ENCODE assay signal across 8 mouse cellular contexts in the genomic region with DNA sequence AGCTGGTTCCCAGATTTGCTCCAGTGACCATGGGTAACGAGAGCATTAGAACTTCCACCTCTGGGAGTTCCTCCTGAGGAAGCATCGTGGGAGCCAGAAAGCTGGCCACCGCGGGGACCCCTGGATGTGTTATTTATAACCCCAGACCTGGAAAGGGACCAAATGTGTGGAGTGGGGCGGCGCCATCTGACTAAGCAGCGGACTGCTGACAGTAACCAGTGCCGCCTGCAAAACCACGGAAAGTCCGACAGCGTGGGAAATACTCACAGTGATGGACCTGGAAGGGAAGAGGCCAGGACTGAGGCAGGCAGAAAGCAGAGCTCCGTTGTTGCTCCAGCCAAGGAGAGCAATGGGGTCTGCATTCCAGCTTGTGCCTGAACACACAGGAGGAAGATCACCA. TPM values are rescaled to one million over a fixed set of nuclear protein-coding genes. Genes with fewer than 3 reads are reported as not detected.
DNase-seq lines count a peak whose midpoint lies in the region; ATAC-seq and TF ChIP-seq lines count a peak whose summit lies in the region.

A gene (minus strand): TSS at position 389 of the 400 bp plus-strand sequence.

- no peak for TF ChIP-seq EP300 in heart, postnatal 0 days (IDR thresholded peaks at IDR 0.05; ENCODE audit: low read depth)

- H3K27ac ChIP-seq in heart, postnatal 0 days (ENCODE audit: low read depth) = peak within 1 kb of the TSS; percentile 71

- H3K4me3 ChIP-seq in heart, postnatal 0 days (ENCODE audit: low read depth, low read length) = peak within 1 kb of the TSS; percentile 8

- peak; percentile 40 for DNase-seq in thymus, postnatal 14 days
- DNase-seq in thymus, postnatal 25 days = no peak
- DNase-seq in fibroblast of lung, adult 2 months (ENCODE audit: low read depth) = peak; percentile 92
- DNase-seq in heart, postnatal 0 days (ENCODE audit: low spot score) = peak; percentile 83
- peak; percentile 82 for DNase-seq in kidney, postnatal 10 days
- peak; percentile 47 for DNase-seq in mesoderm, embryonic 11.5 days (ENCODE audit: low read depth, low spot score)
- DNase-seq in spleen, postnatal 36 days (ENCODE audit: low spot score in 2 of 2) = no peak
- no peak for DNase-seq in spleen, postnatal 10 days (ENCODE audit: low spot score in 2 of 2)

- H3K27me3 ChIP-seq in heart, postnatal 0 days (ENCODE audit: control insufficient read depth, insufficient read depth, low read length) = no peaks in the 10 kb centered on the region

- under 1% methylated on average over 12 of the region's 12 CpGs for WGBS in heart, postnatal 0 days

- no peaks in the 10 kb centered on the region for H3K9me3 ChIP-seq in heart, postnatal 0 days (replicated peaks; ENCODE audit: control insufficient read depth, low read length)

- peaks cover 28% of the 10 kb centered on the region for H3K4me1 ChIP-seq in heart, postnatal 0 days (ENCODE audit: control insufficient read depth, insufficient read depth)

- ATAC-seq in heart, postnatal 0 days (ENCODE audit: insufficient read depth, low read depth) = peak; percentile 84

- H3K9ac ChIP-seq in heart, postnatal 0 days (replicated peaks; ENCODE audit: low read depth, low read length) = no peak within 1 kb of the TSS; the same call in 1 of the 2 replicates

- TF ChIP-seq CTCF in heart, postnatal 0 days (IDR thresholded peaks at IDR 0.05; ENCODE audit: low read depth) = peak; percentile 3; the same call in 1 of the 2 replicates

- H3K36me3 ChIP-seq in heart, postnatal 0 days (replicated peaks; ENCODE audit: control insufficient read depth, insufficient read depth, low read length) = no peaks in the 10 kb centered on the region

- H3K4me2 ChIP-seq in heart, postnatal 0 days (ENCODE audit: low read depth, low read length) = peak within 1 kb of the TSS; percentile 51

RNA-seq across cellular contexts. Expression of the gene that starts here (rescaled TPM):
- 54.0 and 63.3 TPM in 2 replicates for total RNA-seq in heart, postnatal 0 days (2014; rRNA removed; ENCODE audit: low replicate concordance)
- 4.9 and 5.7 TPM in 2 replicates for polyA plus RNA-seq in heart, postnatal 0 days (2015; fragmentation: Nextera tagmentation; extraction: Ambion mirVana)

Comparison
In these comparisons a context has a peak if more than half of its experiments do, and no peak if none do; other contexts are left out.
1. DNase-seq: peak in thymus, postnatal 14 days (single experiment), fibroblast of lung, adult 2 months (single experiment), heart, postnatal 0 days (single experiment), kidney, postnatal 10 days (single experiment) and mesoderm, embryonic 11.5 days (single experiment); none in thymus, postnatal 25 days (single experiment), spleen, postnatal 36 days (0 of 2) and spleen, postnatal 10 days (0 of 2).